Mouse (Mus musculus) stomach, embryonic 16.5 days (tissue): ENCODE data around the gene Hexim2. TPM values are rescaled to one million over a fixed set of nuclear protein-coding genes. Genes with fewer than 3 reads are reported as not detected.
A peak's percentile ranks its signal among the peaks of the same experiment; 100 is the strongest.

ENCODE experiments used
- ATAC-seq: fragments of 200-750 bp; cut with Nextera tagmentation; 2 replicates; pipeline ENCODE4 v1.8.0; 2017; ENCODE audit warnings: moderate number of reproducible peaks, moderate TSS enrichment; ENCODE audit not compliant: insufficient read depth, low FRiP score
- H3K27ac ChIP-seq: fragments of 300-500 bp; sonication (generic); 2 replicates; pipeline ENCODE4 v1.5.1; 2014; ENCODE audit warnings: low read length
- H3K27me3 ChIP-seq: fragments of 300-500 bp; sonication (generic); 2 replicates; pipeline ENCODE4 v1.6.1; 2014; ENCODE audit warnings: low read length, control low read depth, mixed read lengths; ENCODE audit not compliant: control insufficient read depth, insufficient read depth
- H3K36me3 ChIP-seq: fragments of 300-500 bp; sonication (generic); 2 replicates; pipeline ENCODE4 v1.6.1; 2014; ENCODE audit warnings: low read length; ENCODE audit not compliant: control insufficient read depth, insufficient read depth
- H3K4me1 ChIP-seq: fragments of 300-500 bp; sonication (generic); 2 replicates; pipeline ENCODE4 v1.6.1; 2014; ENCODE audit warnings: low read length, control low read depth, mixed read lengths; ENCODE audit not compliant: control insufficient read depth, insufficient read depth
- H3K4me2 ChIP-seq: fragments of 300-500 bp; sonication (generic); 2 replicates; pipeline ENCODE4 v1.6.1; 2014; ENCODE audit warnings: low read depth, low read length, mixed read lengths
- H3K4me3 ChIP-seq: fragments of 300-500 bp; sonication (generic); replicated peaks from 2 replicates; pipeline ENCODE4 v1.5.1; 2014; ENCODE audit warnings: mild to moderate bottlenecking, low read length
- H3K9ac ChIP-seq: fragments of 300-500 bp; sonication (generic); 2 replicates; pipeline ENCODE4 v1.6.1; 2014; ENCODE audit warnings: low read length
- H3K9me3 ChIP-seq: fragments of 300-500 bp; sonication (generic); replicated peaks from 2 replicates; pipeline ENCODE4 v1.6.1; 2016; ENCODE audit warnings: low read length, control low read depth; ENCODE audit not compliant: control insufficient read depth
- WGBS: fragments of 180-500 bp; shearing (Covaris S2); extraction: QIAGEN DNeasy Blood & Tissue Kit; methylation state at CpG from one replicate; pipeline ENCODE4 v1.1.7; 2014; 5-methylcytosine and 5-hydroxymethylcytosine counted together
- polyA plus RNA-seq: library from polyadenylated mRNA; unstranded; fragments of >200 nt; fragmentation: Nextera tagmentation; extraction: Ambion mirVana; gene quantifications from 2 replicates; pipeline ENCODE4 v1.2.1, GENCODE M21; 2015

Hexim2 gene
- polyA plus RNA-seq, 1 experiment from 2014 or later: 6.3 TPM

DNA sequence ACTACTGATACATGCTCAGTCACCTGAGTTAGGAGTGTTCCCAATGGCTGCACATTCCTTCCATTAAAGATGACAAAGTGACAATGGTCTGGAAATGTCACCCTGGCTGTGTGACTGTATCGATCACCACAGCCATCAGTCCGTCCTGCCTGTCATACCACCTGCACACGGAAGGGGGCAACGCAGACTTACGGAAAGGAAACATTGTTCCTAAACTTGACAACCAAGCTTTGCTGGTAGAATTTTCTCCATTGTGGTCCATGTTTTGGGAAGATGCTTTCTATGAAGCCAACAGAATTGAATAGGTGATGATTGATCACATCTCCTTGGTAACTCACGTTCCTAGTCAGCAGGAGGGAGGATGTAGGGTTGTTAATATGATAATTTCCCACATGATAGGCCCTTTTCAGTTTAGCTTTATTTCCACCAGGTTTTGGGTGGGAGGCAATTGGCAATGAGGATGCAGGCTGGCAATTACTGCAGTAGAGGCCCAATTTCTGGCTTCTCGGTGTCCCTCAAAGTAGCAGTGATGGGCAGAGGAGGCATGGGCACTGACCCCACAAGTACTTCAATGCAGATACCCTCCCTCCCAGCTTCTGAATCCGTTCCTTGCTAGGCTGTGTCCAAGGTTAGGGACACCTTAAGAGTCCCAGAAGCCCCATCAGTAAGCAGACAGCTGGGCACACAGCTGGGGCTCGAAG, 36.6 kb downstream of the Hexim2 start:
- ATAC-seq: no peak
- no peak overlapping the region for H3K27ac ChIP-seq
- WGBS: 23% methylated on average over 9 of the region's 9 CpGs
- no peaks in the 10 kb centered on the region for H3K36me3 ChIP-seq
- H3K4me1 ChIP-seq: peaks cover 3% of the 10 kb centered on the region; the same call in 1 of the 2 replicates
- no peak overlapping the region for H3K9ac ChIP-seq
- peaks cover 24% of the 10 kb centered on the region for H3K27me3 ChIP-seq
- H3K9me3 ChIP-seq: no peaks in the 10 kb centered on the region
- no peak overlapping the region for H3K4me2 ChIP-seq
- no peak overlapping the region for H3K4me3 ChIP-seq

GRCm38 (mm10) chr11:103169664-103170063, 37.4 kb downstream of the Hexim2 start:
- WGBS: 83% methylated on average over 5 of the region's 5 CpGs
- Histone ChIP-seq H3K36me3 (no peaks in the 10 kb centered on the region), H3K9me3 (no peaks in the 10 kb centered on the region), H3K4me3 (no peak overlapping the region), H3K4me1 (peaks cover 3% of the 10 kb centered on the region; the same call in 1 of the 2 replicates), H3K27me3 (peaks cover 24% of the 10 kb centered on the region), H3K9ac (no peak overlapping the region), H3K4me2 (no peak overlapping the region), H3K27ac (no peak overlapping the region)
- ATAC-seq: no peak

- H3K27me3 ChIP-seq: peaks cover 24% of the 10 kb centered on the region
- 54% methylated on average over 3 of the region's 3 CpGs for WGBS
- no peak overlapping the region for H3K9ac ChIP-seq
- no peaks in the 10 kb centered on the region for H3K36me3 ChIP-seq
- peak overlapping the region; percentile 59 for H3K4me3 ChIP-seq
- H3K9me3 ChIP-seq: no peaks in the 10 kb centered on the region
- peak overlapping the region; percentile 99 for H3K4me2 ChIP-seq
- no peak overlapping the region for H3K27ac ChIP-seq
- peaks cover 3% of the 10 kb centered on the region; the same call in 1 of the 2 replicates for H3K4me1 ChIP-seq
- ATAC-seq: no peak
Observed at GRCm38 (mm10) chr11:103170111-103170493, 37.9 kb downstream of the Hexim2 start.

DNA sequence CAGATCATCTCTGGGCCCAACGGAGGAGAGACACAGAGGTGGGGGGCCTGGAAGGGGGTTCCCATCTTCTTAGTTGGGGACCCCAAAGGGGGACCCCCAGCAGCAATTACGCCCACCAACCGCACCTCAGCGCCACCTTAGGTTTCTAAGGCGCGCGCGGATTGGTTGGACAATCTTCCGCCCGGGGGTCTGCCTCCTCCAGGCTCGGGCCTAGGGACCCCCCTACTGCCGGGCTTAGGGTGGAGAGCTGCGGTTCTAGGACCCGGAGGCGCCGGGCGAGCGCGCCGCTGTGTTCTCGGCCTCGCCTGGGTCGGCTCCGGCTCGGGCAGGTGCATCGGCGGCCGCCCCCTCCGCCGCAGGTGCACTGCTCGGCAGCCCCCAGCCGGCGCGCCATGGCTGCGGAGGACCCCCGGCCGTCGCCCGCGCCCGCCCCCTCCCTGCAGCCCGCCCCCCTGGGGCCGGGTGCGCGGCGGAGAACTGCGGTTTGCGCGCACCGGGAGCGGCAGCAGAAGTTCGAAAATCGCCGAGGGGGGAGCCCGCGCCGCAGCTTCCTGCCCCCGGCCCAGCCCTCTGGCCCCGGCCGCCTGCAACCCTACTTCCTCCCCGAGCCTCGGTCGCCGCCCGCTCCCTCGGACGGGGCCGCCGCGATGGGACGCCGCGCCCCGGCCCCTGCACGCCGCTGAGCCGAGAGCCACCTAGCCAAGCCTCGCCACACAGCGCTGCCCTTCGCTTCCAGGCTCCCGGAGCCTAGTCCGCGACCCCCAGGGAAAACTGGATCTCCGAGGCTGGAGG, 38.5 kb downstream of the Hexim2 start, which contains the start of gene Fmnl1:
Fmnl1 (plus strand) TSS at position 614 of the 792 bp plus-strand sequence.
- peak within 1 kb of the TSS; percentile 71 for H3K9ac ChIP-seq
- peaks cover 4% of the 10 kb centered on the region; the same call in 1 of the 2 replicates for H3K4me1 ChIP-seq
- H3K27me3 ChIP-seq: peaks cover 24% of the 10 kb centered on the region
- ATAC-seq: peak; percentile 16; the same call in 1 of the 2 replicates
- peak within 1 kb of the TSS; percentile 59 for H3K4me3 ChIP-seq
- 2% methylated on average over 73 of the region's 84 CpGs for WGBS
- H3K4me2 ChIP-seq: peak within 1 kb of the TSS; percentile 99
- H3K36me3 ChIP-seq: no peaks in the 10 kb centered on the region
- H3K27ac ChIP-seq: no peak within 1 kb of the TSS
- H3K9me3 ChIP-seq: no peaks in the 10 kb centered on the region

- Histone ChIP-seq H3K27ac (no peak overlapping the region), H3K9me3 (no peaks in the 10 kb centered on the region), H3K9ac (peak overlapping the region; percentile 71), H3K4me1 (peaks cover 8% of the 10 kb centered on the region; the same call in 1 of the 2 replicates), H3K36me3 (no peaks in the 10 kb centered on the region), H3K4me3 (peak overlapping the region; percentile 59), H3K4me2 (peak overlapping the region; percentile 99), H3K27me3 (peaks cover 24% of the 10 kb centered on the region)
- WGBS: 3% methylated on average over 23 of the region's 23 CpGs
- ATAC-seq: no peak
Observed at GRCm38 (mm10) chr11:103171286-103171620, 39.0 kb downstream of the Hexim2 start.

- no peaks in the 10 kb centered on the region for H3K36me3 ChIP-seq
- peaks cover 8% of the 10 kb centered on the region; the same call in 1 of the 2 replicates for H3K4me1 ChIP-seq
- H3K9ac ChIP-seq: peak overlapping the region; percentile 71; the same call in 1 of the 2 replicates
- peak overlapping the region; percentile 59 for H3K4me3 ChIP-seq
- peak overlapping the region; percentile 99; the same call in 1 of the 2 replicates for H3K4me2 ChIP-seq
- H3K27ac ChIP-seq: no peak overlapping the region
- H3K9me3 ChIP-seq: no peaks in the 10 kb centered on the region
- no peak for ATAC-seq
- peaks cover 24% of the 10 kb centered on the region for H3K27me3 ChIP-seq
- WGBS: 55% methylated on average over 9 of the region's 9 CpGs
Observed at GRCm38 (mm10) chr11:103171703-103172391, 39.6 kb downstream of the Hexim2 start.

DNA sequence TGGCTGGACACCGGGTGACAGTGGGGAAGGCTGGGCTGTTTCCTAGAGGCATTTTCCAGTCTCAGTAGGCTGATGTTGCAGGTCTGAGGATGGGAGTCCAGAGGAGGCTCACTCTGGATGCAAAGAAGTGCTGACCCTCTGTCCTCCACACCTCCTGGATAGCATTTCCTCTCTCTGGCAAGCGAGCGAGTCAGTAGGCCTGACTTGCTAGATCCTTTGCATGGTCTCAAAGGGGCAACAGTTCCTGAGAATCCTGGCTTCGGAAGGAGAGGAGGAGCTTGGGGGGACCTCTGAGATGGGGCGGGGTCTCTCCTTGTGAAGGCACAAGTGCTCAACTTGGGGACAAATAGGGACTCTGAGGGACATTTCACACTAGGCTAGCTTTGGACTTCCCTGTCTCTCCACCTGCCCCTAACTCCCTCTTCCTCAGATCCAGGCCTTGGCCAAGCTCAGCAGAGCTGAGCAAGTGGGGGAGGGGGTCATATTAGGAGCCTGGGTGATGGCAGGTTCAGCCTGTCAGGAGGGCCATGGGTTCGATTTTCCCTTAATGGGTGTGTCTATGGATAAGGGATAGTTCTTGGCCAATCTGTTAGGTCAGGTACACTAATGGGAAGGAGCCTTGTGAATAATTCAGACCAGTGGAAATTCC, 40.3 kb downstream of the Hexim2 start:
- H3K4me3 ChIP-seq: no peak overlapping the region
- no peak for ATAC-seq
- H3K9me3 ChIP-seq: no peaks in the 10 kb centered on the region
- no peak overlapping the region for H3K27ac ChIP-seq
- 72% methylated on average over 6 of the region's 6 CpGs for WGBS
- peaks cover 24% of the 10 kb centered on the region for H3K27me3 ChIP-seq
- no peak overlapping the region for H3K4me2 ChIP-seq
- H3K4me1 ChIP-seq: peaks cover 8% of the 10 kb centered on the region; the same call in 1 of the 2 replicates
- no peak overlapping the region for H3K9ac ChIP-seq
- no peaks in the 10 kb centered on the region for H3K36me3 ChIP-seq

- Histone ChIP-seq H3K4me2 (no peak overlapping the region), H3K4me1 (peaks cover 8% of the 10 kb centered on the region; the same call in 1 of the 2 replicates), H3K27me3 (peaks cover 24% of the 10 kb centered on the region), H3K4me3 (no peak overlapping the region), H3K27ac (no peak overlapping the region), H3K36me3 (no peaks in the 10 kb centered on the region), H3K9ac (no peak overlapping the region), H3K9me3 (no peaks in the 10 kb centered on the region)
- ATAC-seq: no peak
- WGBS: 81% methylated on average over 7 of the region's 7 CpGs
Observed at GRCm38 (mm10) chr11:103173041-103173770, 41.0 kb downstream of the Hexim2 start.
